Mouse (Mus musculus): ENCODE measurements at regions not wholly inside any gene's neighbourhood (a gene's known extent, or its start where the extent isn't known, plus 50 kb on each side); places are given as distances from the start of the nearest gene placed in this dataset.

DNA sequence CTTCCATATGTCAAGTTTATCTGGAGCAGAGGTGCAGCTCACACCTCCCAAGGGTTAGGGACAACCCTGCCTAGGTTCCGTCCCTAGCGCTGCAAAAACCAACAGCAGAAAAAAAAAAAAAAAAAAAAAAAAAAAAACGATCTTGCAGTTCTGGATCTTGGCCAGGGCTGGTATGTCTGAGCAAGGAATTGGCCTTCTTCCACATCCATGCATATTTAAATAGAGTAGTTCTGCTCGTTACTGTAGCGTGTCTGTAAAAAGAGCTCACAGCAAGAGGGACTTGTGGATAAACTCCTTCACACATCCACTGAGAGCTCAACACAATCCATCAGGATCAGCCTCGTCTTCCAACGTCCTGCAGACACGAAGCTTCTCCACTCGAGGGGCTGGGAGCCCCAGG lies 639.4 kb upstream of the Adam5 start:
- whole genome bisulfite sequencing: 53% methylated on average over 9 of the region's 9 CpGs
- no peak for ATAC-seq (ENCODE audit: low FRiP score, low read depth)
- H3K27ac ChIP-seq: no peak overlapping the region

DNA sequence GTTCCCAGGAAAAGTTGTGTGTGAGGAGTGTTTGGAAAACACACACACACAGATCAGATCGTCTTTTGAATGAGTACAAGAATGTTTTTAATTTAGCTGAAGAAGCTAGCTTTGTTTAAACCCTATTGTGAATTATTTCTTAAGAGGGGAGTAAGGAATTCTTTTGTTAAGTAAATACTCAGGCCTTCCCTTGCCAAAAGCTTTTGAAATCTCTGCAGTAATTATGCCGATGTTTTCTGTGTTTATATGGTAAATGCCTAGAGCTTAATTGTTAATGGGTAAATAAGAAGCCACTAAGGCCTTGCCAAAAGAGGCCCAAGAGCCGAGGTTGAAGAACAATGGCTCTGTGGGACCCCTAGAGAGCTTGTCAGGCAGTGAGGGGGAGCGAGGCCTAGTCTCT lies 638.3 kb upstream of the Adam5 start:
- no peak overlapping the region for H3K27ac ChIP-seq
- WGBS: 19% methylated on average over 4 of the region's 4 CpGs
- no peak for ATAC-seq (ENCODE audit: low FRiP score, low read depth)

More for the DNA sequence above, 639.4 kb upstream of the Adam5 start:
- no peaks in the 10 kb centered on the region for H3K36me3 ChIP-seq
- H3K4me3 ChIP-seq: no peak overlapping the region
- H3K9ac ChIP-seq: no peak overlapping the region
- H3K27me3 ChIP-seq (replicated peaks): no peaks in the 10 kb centered on the region
- H3K4me2 ChIP-seq (replicated peaks): no peak overlapping the region
- no peaks in the 10 kb centered on the region for H3K9me3 ChIP-seq
- peaks cover 30% of the 10 kb centered on the region for H3K4me1 ChIP-seq

DNA sequence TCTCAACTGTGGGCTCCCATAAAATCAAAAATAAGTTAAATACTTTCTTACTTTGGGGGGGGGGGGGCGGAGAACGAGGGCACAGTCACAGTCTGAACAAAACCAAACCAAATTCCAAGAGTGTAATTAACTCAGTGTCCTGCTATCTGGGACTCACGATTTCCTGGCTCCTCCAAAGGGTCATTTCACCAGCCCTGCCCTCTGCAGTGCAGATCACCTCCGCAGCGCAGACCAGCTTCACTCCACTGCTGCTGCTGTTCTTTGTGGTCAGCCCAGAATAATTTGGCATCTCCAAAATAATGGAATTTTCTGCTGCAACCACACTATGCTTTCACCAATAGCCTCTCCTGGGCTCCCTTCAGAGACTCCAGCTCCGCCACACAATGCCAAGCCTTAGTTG lies 631.5 kb upstream of the Adam5 start:
- 52% methylated on average over 6 of the region's 6 CpGs for WGBS
- H3K36me3 ChIP-seq: no peaks in the 10 kb centered on the region

More for the DNA sequence above, 638.3 kb upstream of the Adam5 start:
- peaks cover 30% of the 10 kb centered on the region for H3K4me1 ChIP-seq
- H3K36me3 ChIP-seq: no peaks in the 10 kb centered on the region
- H3K4me3 ChIP-seq: no peak overlapping the region
- no peak overlapping the region for H3K9ac ChIP-seq
- H3K4me2 ChIP-seq (replicated peaks): no peak overlapping the region
- H3K9me3 ChIP-seq: no peaks in the 10 kb centered on the region
- no peaks in the 10 kb centered on the region for H3K27me3 ChIP-seq (replicated peaks)

DNA sequence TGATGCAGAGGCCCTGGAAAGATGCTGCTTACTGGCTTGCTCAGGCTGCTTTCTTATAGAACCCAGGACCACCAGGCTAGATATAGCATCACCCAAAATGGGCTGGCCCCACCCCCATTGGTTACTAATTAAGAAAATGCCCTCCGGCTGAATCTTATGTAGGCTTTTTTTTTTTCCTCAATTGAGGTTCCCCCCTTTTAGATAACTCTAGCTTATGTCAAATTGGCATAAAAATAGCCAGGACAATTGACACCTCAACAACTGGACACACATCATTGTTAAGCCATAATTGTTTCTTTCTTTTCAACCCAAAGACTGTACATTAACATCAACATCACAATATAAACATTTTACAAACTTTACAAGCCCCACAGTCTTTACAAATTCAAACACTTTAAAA lies 630.8 kb upstream of the Adam5 start:
- Histone ChIP-seq H3K9me3 (no peaks in the 10 kb centered on the region), H3K9ac (no peak overlapping the region), H3K27ac (no peak overlapping the region), H3K4me1 (peaks cover 3% of the 10 kb centered on the region; the same call in 1 of the 2 replicates), H3K4me3 (no peak overlapping the region), H3K4me2 (replicated peaks) (no peak overlapping the region), H3K27me3 (replicated peaks) (no peaks in the 10 kb centered on the region), H3K36me3 (no peaks in the 10 kb centered on the region)
- 66% methylated on average over 1 of the region's 1 CpGs for WGBS
- no peak for ATAC-seq (ENCODE audit: low FRiP score, low read depth)

More for the DNA sequence above, 631.5 kb upstream of the Adam5 start:
- H3K27me3 ChIP-seq (replicated peaks): no peaks in the 10 kb centered on the region
- no peak overlapping the region for H3K27ac ChIP-seq
- no peak overlapping the region for H3K4me2 ChIP-seq (replicated peaks)
- H3K9ac ChIP-seq: no peak overlapping the region
- peaks cover under 1% of the 10 kb centered on the region; the same call in 1 of the 2 replicates for H3K4me1 ChIP-seq
- no peaks in the 10 kb centered on the region for H3K9me3 ChIP-seq
- no peak overlapping the region for H3K4me3 ChIP-seq
- ATAC-seq (ENCODE audit: low FRiP score, low read depth): no peak

DNA sequence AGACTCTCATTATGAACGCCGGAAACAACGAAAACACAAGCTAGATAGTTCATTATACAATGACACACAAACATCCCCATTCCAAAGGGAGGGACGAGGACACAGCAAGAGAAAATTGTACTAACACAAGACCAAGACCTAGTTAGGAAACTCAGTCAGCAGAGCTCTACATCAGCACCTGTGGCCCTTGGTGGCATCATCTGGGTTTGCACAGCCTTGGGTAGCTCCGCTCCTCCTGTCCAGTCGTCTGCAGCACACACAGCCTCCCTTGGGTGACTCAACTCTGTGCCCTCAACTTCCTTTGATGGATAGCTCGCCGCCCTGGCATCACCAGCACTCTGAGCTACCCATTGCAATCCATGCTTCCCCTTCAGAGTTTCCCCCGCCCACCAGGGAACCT lies 629.7 kb upstream of the Adam5 start:
- no peaks in the 10 kb centered on the region for H3K27me3 ChIP-seq (replicated peaks)
- H3K27ac ChIP-seq: no peak overlapping the region
- H3K36me3 ChIP-seq: no peaks in the 10 kb centered on the region
- no peak overlapping the region for H3K4me2 ChIP-seq (replicated peaks)
- 92% methylated on average over 9 of the region's 9 CpGs for WGBS
- peaks cover 3% of the 10 kb centered on the region; the same call in 1 of the 2 replicates for H3K4me1 ChIP-seq
- no peak overlapping the region for H3K9ac ChIP-seq
- H3K9me3 ChIP-seq: no peaks in the 10 kb centered on the region
- H3K4me3 ChIP-seq: no peak overlapping the region
- no peak for ATAC-seq (ENCODE audit: low FRiP score, low read depth)

DNA sequence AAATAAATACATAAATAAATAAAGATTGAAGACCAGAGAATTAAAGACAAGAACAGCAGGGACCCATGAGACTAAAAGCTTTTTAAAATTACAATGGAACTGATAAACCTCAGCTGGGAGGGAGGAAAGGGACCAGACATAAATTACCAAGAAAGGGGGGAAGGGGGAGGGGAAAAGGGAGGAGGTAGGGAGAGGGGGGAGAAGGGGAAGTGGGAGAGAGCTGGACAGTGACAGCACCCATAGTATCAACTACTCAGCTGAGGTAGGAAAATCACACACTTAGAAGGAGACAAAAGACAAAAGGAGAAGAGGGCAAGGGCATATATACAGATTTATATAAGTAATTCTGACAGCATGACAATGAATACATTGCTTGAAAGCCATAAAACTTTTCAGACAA lies 626.4 kb upstream of the Adam5 start:
- no peaks in the 10 kb centered on the region for H3K9me3 ChIP-seq
- ATAC-seq (ENCODE audit: low FRiP score, low read depth): no peak
- no peak overlapping the region for H3K9ac ChIP-seq
- no peak overlapping the region for H3K4me3 ChIP-seq
- H3K4me1 ChIP-seq: peaks cover 3% of the 10 kb centered on the region; the same call in 1 of the 2 replicates
- no peak overlapping the region for H3K27ac ChIP-seq
- no peak overlapping the region for H3K4me2 ChIP-seq (replicated peaks)
- no peaks in the 10 kb centered on the region for H3K36me3 ChIP-seq
- no peaks in the 10 kb centered on the region for H3K27me3 ChIP-seq (replicated peaks)

DNA sequence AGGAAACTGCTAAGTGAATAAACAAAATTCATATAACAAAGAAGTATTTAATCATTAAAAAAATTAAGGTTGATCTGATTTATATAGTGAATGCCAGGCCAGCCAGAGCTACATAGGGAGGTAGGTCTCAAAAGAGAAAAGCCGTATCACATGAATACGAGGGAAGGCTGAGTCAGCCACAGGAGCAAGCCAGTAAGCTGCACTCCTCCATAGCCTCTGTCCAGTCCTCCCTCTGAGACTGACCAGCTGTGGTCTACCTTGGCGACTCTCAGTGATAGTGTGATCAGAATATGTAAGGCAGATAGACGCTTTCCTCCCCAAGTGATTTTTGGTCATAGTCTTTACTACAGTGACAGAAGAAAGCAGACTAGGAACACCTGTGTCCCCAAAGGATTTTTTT lies 625.4 kb upstream of the Adam5 start:
- 86% methylated on average over 4 of the region's 4 CpGs for WGBS
- H3K4me1 ChIP-seq: peaks cover 3% of the 10 kb centered on the region; the same call in 1 of the 2 replicates
- H3K9ac ChIP-seq: no peak overlapping the region
- no peak overlapping the region for H3K4me2 ChIP-seq (replicated peaks)
- no peak for ATAC-seq (ENCODE audit: low FRiP score, low read depth)
- H3K36me3 ChIP-seq: no peaks in the 10 kb centered on the region
- H3K4me3 ChIP-seq: no peak overlapping the region
- H3K27ac ChIP-seq: no peak overlapping the region
- no peaks in the 10 kb centered on the region for H3K9me3 ChIP-seq
- no peaks in the 10 kb centered on the region for H3K27me3 ChIP-seq (replicated peaks)

DNA sequence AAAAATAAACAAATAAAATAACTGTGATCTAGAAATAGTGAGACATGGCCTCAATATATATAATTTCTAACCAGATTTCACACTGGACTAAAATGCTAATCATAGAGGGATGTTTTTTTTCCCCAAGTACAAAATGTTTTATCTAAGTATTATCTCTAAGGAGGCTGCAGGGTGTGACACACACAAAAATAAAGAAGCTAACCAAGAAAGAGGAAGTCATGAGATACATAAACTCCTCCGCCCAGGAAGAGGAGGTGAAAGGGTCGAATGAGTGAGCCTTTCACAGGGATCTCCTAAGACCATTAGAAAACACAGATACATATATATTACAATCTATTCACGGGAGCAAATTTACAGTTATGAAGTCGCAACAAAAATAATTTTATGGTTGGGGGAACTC lies 623.7 kb upstream of the Adam5 start:
- H3K4me2 ChIP-seq (replicated peaks): no peak overlapping the region
- ATAC-seq (ENCODE audit: low FRiP score, low read depth): no peak
- H3K36me3 ChIP-seq: no peaks in the 10 kb centered on the region
- H3K9ac ChIP-seq: no peak overlapping the region
- H3K4me3 ChIP-seq: no peak overlapping the region
- H3K27ac ChIP-seq: no peak overlapping the region
- H3K9me3 ChIP-seq: no peaks in the 10 kb centered on the region
- peaks cover 3% of the 10 kb centered on the region; the same call in 1 of the 2 replicates for H3K4me1 ChIP-seq
- 86% methylated on average over 4 of the region's 4 CpGs for WGBS
- H3K27me3 ChIP-seq (replicated peaks): no peaks in the 10 kb centered on the region

DNA sequence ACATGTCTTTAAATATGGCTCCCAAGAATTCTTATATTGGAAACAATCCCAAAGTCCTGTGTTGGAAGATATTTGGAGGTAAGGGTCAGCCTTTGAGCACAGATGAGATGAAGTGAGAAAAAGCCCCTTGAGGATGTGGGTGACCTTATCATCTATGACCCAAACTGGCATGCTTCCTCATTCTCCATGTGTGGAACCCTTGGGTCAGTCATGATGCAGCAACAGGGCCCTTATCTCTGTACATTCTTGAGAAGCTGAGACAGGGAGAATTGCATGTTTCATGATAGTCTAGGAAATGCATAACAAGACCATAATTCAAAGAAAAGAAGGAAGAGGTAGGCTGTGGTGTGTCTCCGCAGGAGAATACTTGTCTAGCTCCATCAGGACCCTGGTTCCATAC lies 621.8 kb upstream of the Adam5 start:
- ATAC-seq (ENCODE audit: low FRiP score, low read depth): no peak
- H3K4me1 ChIP-seq: peaks cover 3% of the 10 kb centered on the region; the same call in 1 of the 2 replicates
- H3K9ac ChIP-seq: no peak overlapping the region
- no peaks in the 10 kb centered on the region for H3K9me3 ChIP-seq
- no peak overlapping the region for H3K4me3 ChIP-seq
- no peaks in the 10 kb centered on the region for H3K36me3 ChIP-seq
- 92% methylated on average over 1 of the region's 1 CpGs for WGBS
- H3K27me3 ChIP-seq (replicated peaks): no peaks in the 10 kb centered on the region
- H3K4me2 ChIP-seq (replicated peaks): no peak overlapping the region
- no peak overlapping the region for H3K27ac ChIP-seq

DNA sequence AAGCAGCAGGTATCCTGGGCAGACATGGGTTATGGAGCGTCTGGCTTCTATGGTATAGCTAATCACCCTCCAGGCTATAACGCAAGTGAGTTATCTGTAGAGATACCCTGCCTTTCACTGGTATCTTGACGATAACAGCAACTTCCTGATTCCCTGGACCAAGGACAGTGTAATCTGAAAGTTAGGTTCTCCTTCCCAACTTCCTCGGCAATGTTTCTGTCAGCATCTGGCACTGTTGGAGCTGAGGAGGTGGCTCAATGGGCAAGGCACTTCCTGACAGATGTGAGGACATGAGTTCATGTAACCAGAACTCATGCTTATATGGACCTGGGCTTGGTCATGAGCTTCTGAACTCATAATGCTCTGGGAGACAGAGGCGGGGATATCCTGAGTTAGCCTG lies 620.9 kb upstream of the Adam5 start:
- ATAC-seq (ENCODE audit: low FRiP score, low read depth): no peak
- no peaks in the 10 kb centered on the region for H3K36me3 ChIP-seq

DNA sequence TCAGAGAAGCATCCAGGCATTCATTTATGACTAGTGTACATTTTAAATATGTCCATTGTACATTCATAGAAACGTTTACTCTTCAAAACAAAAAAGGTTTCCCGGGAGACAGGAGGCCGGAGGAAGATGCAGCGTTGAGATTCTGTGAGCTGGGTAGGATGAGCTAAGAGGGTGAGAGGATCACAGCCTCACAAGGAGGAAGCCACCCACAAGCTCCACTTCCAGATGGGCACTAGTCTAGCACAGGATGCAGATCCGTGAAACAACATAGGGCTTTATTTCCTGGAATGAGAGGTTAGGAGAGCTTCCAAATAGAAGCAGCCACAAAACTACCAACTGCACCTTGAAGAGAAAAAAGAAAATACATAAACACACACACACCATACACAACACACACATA lies 619.4 kb upstream of the Adam5 start:
- Histone ChIP-seq H3K4me1 (peaks cover 12% of the 10 kb centered on the region), H3K9ac (no peak overlapping the region), H3K4me3 (no peak overlapping the region), H3K36me3 (no peaks in the 10 kb centered on the region), H3K27ac (no peak overlapping the region), H3K9me3 (no peaks in the 10 kb centered on the region), H3K27me3 (replicated peaks) (no peaks in the 10 kb centered on the region; the same call in 1 of the 2 replicates), H3K4me2 (replicated peaks) (no peak overlapping the region)
- WGBS: 75% methylated on average over 5 of the region's 5 CpGs
- ATAC-seq (ENCODE audit: low FRiP score, low read depth): no peak

More for the DNA sequence above, 620.9 kb upstream of the Adam5 start:
- Histone ChIP-seq H3K4me3 (no peak overlapping the region), H3K4me2 (replicated peaks) (no peak overlapping the region), H3K9ac (no peak overlapping the region), H3K27me3 (replicated peaks) (no peaks in the 10 kb centered on the region), H3K27ac (no peak overlapping the region), H3K4me1 (peaks cover 7% of the 10 kb centered on the region), H3K9me3 (no peaks in the 10 kb centered on the region)
- WGBS: 83% methylated on average over 5 of the region's 5 CpGs

DNA sequence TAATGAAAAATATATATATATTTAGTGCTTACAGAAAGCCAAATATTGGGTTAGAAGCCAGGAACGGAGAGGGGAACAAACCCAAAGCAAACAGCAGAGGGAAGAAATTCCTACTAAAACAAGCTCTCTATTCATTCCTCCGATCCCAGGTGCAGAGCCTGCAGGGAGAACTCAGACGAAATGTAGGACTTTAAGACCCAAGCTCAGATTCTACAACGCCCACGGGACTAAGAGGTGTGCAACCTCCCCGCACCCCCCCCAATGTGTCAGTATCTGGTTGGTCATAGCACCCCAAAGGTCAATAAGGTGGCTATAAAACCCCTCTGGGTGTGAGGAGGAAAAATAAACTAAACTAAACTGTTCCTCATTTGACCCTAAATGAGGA lies 616.9 kb upstream of the Adam5 start:
- H3K4me2 ChIP-seq (replicated peaks): peak overlapping the region; percentile 40

DNA sequence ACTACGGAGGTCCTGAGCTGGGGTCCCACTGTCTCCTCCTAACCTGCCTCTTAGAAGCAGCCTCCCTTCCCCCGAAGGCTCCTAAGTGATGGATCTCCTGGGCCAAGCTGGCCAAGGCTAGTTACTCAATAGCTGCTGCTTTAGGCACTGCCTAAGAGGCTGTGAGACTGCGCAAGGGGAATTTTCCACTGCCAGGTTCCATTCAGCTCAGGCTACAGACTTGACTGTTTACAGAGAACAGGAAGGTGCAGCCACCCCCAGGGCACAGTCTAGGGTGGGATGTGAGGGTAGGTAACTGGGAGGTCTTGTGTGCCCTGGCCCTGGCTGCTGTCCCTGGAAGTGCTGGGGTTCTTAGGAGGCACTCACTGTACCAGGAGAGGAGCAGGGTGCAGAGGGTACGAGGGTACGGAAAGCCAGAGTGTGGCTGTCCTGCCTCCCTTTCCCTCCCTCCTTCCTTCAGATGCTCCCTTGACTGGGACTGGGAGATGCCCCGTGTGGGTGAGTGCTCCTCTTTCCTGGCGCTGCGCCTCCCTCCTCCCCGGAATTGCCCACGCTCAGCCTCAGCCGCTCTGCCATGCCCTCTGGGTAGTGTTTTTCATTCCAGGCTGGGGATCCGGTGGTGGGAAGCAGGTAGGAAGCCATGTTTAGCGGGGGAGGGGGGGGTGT lies 616.4 kb upstream of the Adam5 start:
- ATAC-seq (ENCODE audit: low FRiP score, low read depth): no peak
- no peak overlapping the region for H3K27ac ChIP-seq
- 0 out of 2 replicates have a peak overlapping the region, but pooled peaks have one; percentile 13 for H3K9ac ChIP-seq
- H3K4me3 ChIP-seq: no peak overlapping the region
- H3K9me3 ChIP-seq: no peaks in the 10 kb centered on the region
- H3K36me3 ChIP-seq: no peaks in the 10 kb centered on the region
- H3K27me3 ChIP-seq (replicated peaks): no peaks in the 10 kb centered on the region; the same call in 1 of the 2 replicates
- H3K4me1 ChIP-seq: peaks cover 12% of the 10 kb centered on the region
- peak overlapping the region; percentile 40 for H3K4me2 ChIP-seq (replicated peaks)
- WGBS: 30% methylated on average over 13 of the region's 13 CpGs

More for the DNA sequence above, 616.9 kb upstream of the Adam5 start:
- Histone ChIP-seq H3K36me3 (no peaks in the 10 kb centered on the region), H3K4me3 (no peak overlapping the region), H3K9ac (no peak overlapping the region), H3K4me1 (peaks cover 12% of the 10 kb centered on the region), H3K27ac (no peak overlapping the region), H3K9me3 (no peaks in the 10 kb centered on the region), H3K27me3 (replicated peaks) (no peaks in the 10 kb centered on the region; the same call in 1 of the 2 replicates)
- 38% methylated on average over 6 of the region's 6 CpGs for WGBS
- ATAC-seq (ENCODE audit: low FRiP score, low read depth): no peak
